Mouse (Mus musculus): Measurements from ENCODE around the gene Slc26a1. TPM values are rescaled to one million over a fixed set of nuclear protein-coding genes. Genes with fewer than 3 reads are reported as not detected.

Gene Slc26a1
- polyA plus RNA-seq (2014; fragmentation: Illumina TruSeq; extraction: RNeasy Lipid Tissue Mini Kit (QIAGEN cat#74804); ENCODE audit: low read depth, low replicate concordance): 13.5 TPM

GRCm38 (mm10) chr5:108675251-108675816, at the start of gene Slc26a1:
Slc26a1 (minus strand) TSS chr5:108675569.

GRCm38 (mm10) chr5:108692271-108692670, 16.9 kb upstream of the Slc26a1 start, which contains the start of gene Fgfrl1:
Fgfrl1 (plus strand) TSS chr5:108692382.

GRCm38 (mm10) chr5:108668977-108669936, 6.1 kb downstream of the Slc26a1 start, which contains the start of gene Dgkq:
Dgkq (minus strand) TSS chr5:108669672.

GRCm38 (mm10) chr5:108659698-108660631, 15.4 kb downstream of the Slc26a1 start, which contains the start of gene Idua:
Idua (plus strand) TSS chr5:108660331.

GRCm38 (mm10) chr5:108629634-108630483, 45.5 kb downstream of the Slc26a1 start, which contains the start of the genes Gak and Tmem175:
Gak (minus strand) TSS chr5:108629755.
Tmem175 (plus strand) TSS chr5:108629770.

Other genes with a start within 250 kb of the Slc26a1 start
- 147 TPM for gene Atp5k, start 241.1 kb downstream of the Slc26a1 start, polyA plus RNA-seq (2014; fragmentation: Illumina TruSeq; extraction: RNeasy Lipid Tissue Mini Kit (QIAGEN cat#74804); ENCODE audit: low read depth, low replicate concordance)
- gene Mfsd7a, start 226.7 kb downstream of the Slc26a1 start, polyA plus RNA-seq (2014; fragmentation: Illumina TruSeq; extraction: RNeasy Lipid Tissue Mini Kit (QIAGEN cat#74804); ENCODE audit: low read depth, low replicate concordance): 0.73 TPM
- 19.9 TPM for gene Pcgf3, start 214.3 kb downstream of the Slc26a1 start, polyA plus RNA-seq (2014; fragmentation: Illumina TruSeq; extraction: RNeasy Lipid Tissue Mini Kit (QIAGEN cat#74804); ENCODE audit: low read depth, low replicate concordance)
- not detected for gene Cplx1, start 125.5 kb downstream of the Slc26a1 start, polyA plus RNA-seq (2014; fragmentation: Illumina TruSeq; extraction: RNeasy Lipid Tissue Mini Kit (QIAGEN cat#74804); ENCODE audit: low read depth, low replicate concordance)
- 55.0 TPM for gene Gak, start 45.8 kb downstream of the Slc26a1 start, polyA plus RNA-seq (2014; fragmentation: Illumina TruSeq; extraction: RNeasy Lipid Tissue Mini Kit (QIAGEN cat#74804); ENCODE audit: low read depth, low replicate concordance)
- 24.1 TPM for gene Tmem175, start 45.8 kb downstream of the Slc26a1 start, polyA plus RNA-seq (2014; fragmentation: Illumina TruSeq; extraction: RNeasy Lipid Tissue Mini Kit (QIAGEN cat#74804); ENCODE audit: low read depth, low replicate concordance)
- 5.1 TPM for gene Idua, start 15.2 kb downstream of the Slc26a1 start, polyA plus RNA-seq (2014; fragmentation: Illumina TruSeq; extraction: RNeasy Lipid Tissue Mini Kit (QIAGEN cat#74804); ENCODE audit: low read depth, low replicate concordance)
- 9.8 TPM for gene Dgkq, start 5.9 kb downstream of the Slc26a1 start, polyA plus RNA-seq (2014; fragmentation: Illumina TruSeq; extraction: RNeasy Lipid Tissue Mini Kit (QIAGEN cat#74804); ENCODE audit: low read depth, low replicate concordance)
- 4.3 TPM for gene Fgfrl1, start 16.8 kb upstream of the Slc26a1 start, polyA plus RNA-seq (2014; fragmentation: Illumina TruSeq; extraction: RNeasy Lipid Tissue Mini Kit (QIAGEN cat#74804); ENCODE audit: low read depth, low replicate concordance)
- gene Rnf212, start 99.4 kb upstream of the Slc26a1 start, polyA plus RNA-seq (2014; fragmentation: Illumina TruSeq; extraction: RNeasy Lipid Tissue Mini Kit (QIAGEN cat#74804); ENCODE audit: low read depth, low replicate concordance): not detected
- gene Tmed11, start 119.8 kb upstream of the Slc26a1 start, polyA plus RNA-seq (2014; fragmentation: Illumina TruSeq; extraction: RNeasy Lipid Tissue Mini Kit (QIAGEN cat#74804); ENCODE audit: low read depth, low replicate concordance): not detected
- not detected for gene Vmn2r8, start 133.3 kb upstream of the Slc26a1 start, polyA plus RNA-seq (2014; fragmentation: Illumina TruSeq; extraction: RNeasy Lipid Tissue Mini Kit (QIAGEN cat#74804); ENCODE audit: low read depth, low replicate concordance)
- not detected for gene Vmn2r9, start 177.0 kb upstream of the Slc26a1 start, polyA plus RNA-seq (2014; fragmentation: Illumina TruSeq; extraction: RNeasy Lipid Tissue Mini Kit (QIAGEN cat#74804); ENCODE audit: low read depth, low replicate concordance)